Mouse (Mus musculus): ENCODE measurements around the gene Nbeal1. TPM values are rescaled to one million over a fixed set of nuclear protein-coding genes. Genes with fewer than 3 reads are reported as not detected.
A peak's percentile ranks its signal among the peaks of the same experiment; 100 is the strongest.

The Nbeal1 gene
- total RNA-seq, 2 experiments from 2014 or later: 21.1 to 21.2 TPM

- DNase-seq: peak; percentile 92
- intact Hi-C loops (cut with DNase I; ENCODE audit: low total_unique reads): no loop called here
These were observed 162.6 kb downstream of the Nbeal1 start, which contains the start of gene Cyp20a1 for GRCm38 (mm10) chr1:60342808-60343629. Gene Cyp20a1, plus strand, starts transcription at chr1:60343323.

DNA sequence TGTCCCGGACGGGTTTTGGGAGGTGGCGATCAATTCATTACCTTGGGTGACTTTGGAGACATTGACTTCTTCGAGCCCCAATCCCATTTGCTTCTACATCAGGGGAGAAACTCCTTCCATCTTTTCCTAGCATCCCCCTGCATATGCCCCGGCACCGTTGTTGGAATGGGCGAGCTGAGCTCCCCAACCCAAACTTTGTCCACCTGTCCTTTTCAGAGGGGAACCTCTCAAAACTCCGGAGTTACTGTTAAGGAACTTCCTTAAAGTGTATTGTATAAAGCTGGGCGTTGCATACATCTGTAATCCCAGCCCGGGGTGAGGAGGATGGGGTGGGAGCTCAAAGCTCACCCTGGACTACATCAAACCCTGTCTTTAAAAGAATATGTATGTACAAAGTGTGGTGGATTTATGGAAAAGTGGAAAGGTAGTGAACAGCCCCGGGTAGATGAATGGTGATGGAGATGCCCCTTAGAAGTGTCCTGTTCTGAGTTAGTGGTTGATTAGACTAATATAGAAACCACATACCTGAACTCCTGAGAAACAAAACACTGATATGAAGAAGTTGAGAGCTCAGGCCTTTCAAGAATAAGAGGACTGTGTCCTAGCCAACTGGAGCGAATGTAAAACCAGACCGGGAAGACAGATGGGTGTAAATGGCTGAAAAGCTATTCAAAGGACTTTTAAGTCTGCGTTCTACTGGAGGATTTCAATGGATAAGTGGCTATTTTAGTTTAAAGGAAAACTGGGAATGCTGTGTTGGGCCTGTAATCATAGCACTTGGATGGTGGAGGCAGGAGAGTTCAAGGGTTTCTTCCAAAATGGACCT lies 163.4 kb downstream of the Nbeal1 start:
- DNase-seq: no peak
- intact Hi-C loops (cut with DNase I; ENCODE audit: low total_unique reads): no loop called here

GRCm38 (mm10) chr1:60344670-60345069 lies 164.3 kb downstream of the Nbeal1 start:
- DNase-seq: no peak
- intact Hi-C loops (cut with DNase I; ENCODE audit: low total_unique reads): no loop called here

- no peak for DNase-seq
- intact Hi-C loops (cut with DNase I; ENCODE audit: low total_unique reads): no loop called here
These were observed 165.3 kb downstream of the Nbeal1 start for GRCm38 (mm10) chr1:60345712-60346111.

GRCm38 (mm10) chr1:60352786-60353185 lies 172.4 kb downstream of the Nbeal1 start:
- intact Hi-C loops (cut with DNase I; ENCODE audit: low total_unique reads): no loop called here
- no peak for DNase-seq

GRCm38 (mm10) chr1:60361626-60362025 lies 181.2 kb downstream of the Nbeal1 start:
- intact Hi-C loops (cut with DNase I; ENCODE audit: low total_unique reads): no loop called here
- no peak for DNase-seq

DNA sequence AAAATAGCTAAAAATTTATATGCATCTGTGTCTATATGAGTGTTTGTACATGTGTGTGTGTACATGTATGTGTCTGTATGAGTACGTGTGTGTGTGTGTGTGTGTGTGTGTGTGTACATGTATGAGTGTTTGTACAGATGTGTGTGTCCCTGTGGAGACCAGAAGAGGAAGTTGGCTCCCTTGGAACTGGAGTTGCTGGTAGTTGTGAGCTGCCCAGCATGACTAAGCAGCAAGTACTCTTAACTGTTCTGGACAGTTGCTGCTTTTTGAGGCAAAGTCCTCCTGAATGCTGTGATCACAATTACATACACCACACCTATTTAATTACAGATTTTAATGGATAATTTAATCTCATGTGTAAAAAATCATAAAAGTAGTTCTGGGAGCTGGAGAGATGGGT lies 196.2 kb downstream of the Nbeal1 start:
- DNase-seq: no peak
- intact Hi-C loops (cut with DNase I; ENCODE audit: low total_unique reads): no loop called here

DNA sequence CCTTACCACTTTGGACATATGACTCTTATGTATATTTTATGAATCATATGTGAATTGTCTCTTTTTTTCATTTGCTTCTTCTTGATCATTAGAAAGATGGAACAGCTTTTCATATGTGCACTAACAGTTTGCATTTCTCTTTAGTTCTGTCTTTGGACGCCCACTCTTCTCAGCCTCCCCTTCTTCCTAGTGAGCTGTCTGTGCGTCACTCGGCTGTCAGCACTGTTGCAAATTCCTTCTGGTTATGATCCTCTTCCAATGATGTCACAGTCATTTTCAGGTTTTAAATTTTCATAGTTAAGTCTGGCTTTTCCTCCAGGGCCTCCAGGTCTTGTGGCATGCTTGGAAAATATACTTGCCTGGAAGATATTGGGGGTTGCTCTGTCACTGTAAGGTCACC lies 201.5 kb downstream of the Nbeal1 start:
- intact Hi-C loops (cut with DNase I; ENCODE audit: low total_unique reads): no loop called here
- DNase-seq: no peak

Other genes with a start within 250 kb of the Nbeal1 start
- under 1 TPM; 0.31 to 0.57 TPM for gene Ica1l, start 137.4 kb upstream of the Nbeal1 start, total RNA-seq (2021)
- gene Carf, start 82.4 kb upstream of the Nbeal1 start, total RNA-seq (2021): 1 to 10 TPM; 4.9 to 5.4 TPM
- 10 to 100 TPM; 11.7 to 13.6 TPM for gene Wdr12, start 82.0 kb upstream of the Nbeal1 start, total RNA-seq (2021)
- 10 to 100 TPM; 10.0 to 11.1 TPM for gene Cyp20a1, start 162.7 kb downstream of the Nbeal1 start, total RNA-seq (2021)
- gene Abi2, start 229.0 kb downstream of the Nbeal1 start, total RNA-seq (2021): 10 to 100 TPM; 20.4 to 22.6 TPM